Mouse (Mus musculus): ENCODE data around the gene Colgalt1. TPM values are rescaled to one million over a fixed set of nuclear protein-coding genes. Genes with fewer than 3 reads are reported as not detected.

The Colgalt1 gene
- total and polyA plus RNA-seq, 2 experiments from 2014 or later, result 55.3 to 121 TPM

GRCm38 (mm10) chr8:71580201-71580600 is 30.6 kb upstream of the Colgalt1 start:
- 30% methylated on average over 9 of the region's 9 CpGs for WGBS

GRCm38 (mm10) chr8:71586891-71587290 is 23.9 kb upstream of the Colgalt1 start:
- Histone ChIP-seq H3K27ac (no peak overlapping the region), H3K9ac (replicated peaks; ENCODE audit: low read length) (no peak overlapping the region), H3K36me3 (ENCODE audit: insufficient read depth, low read length) (peaks cover 32% of the 10 kb centered on the region), H3K27me3 (ENCODE audit: insufficient read depth, low read length) (no peaks in the 10 kb centered on the region), H3K4me3 (ENCODE audit: low read length) (no peak overlapping the region), H3K9me3 (ENCODE audit: low read length) (no peaks in the 10 kb centered on the region), H3K4me1 (ENCODE audit: insufficient read depth, low read length) (no peaks in the 10 kb centered on the region; the same call in 1 of the 2 replicates), H3K4me2 (ENCODE audit: low read depth, low read length) (no peak overlapping the region)
- DNase-seq (ENCODE audit: low spot score) (peak; percentile 72), ATAC-seq (peak; percentile 24; the same call in 1 of the 2 replicates)
- TF ChIP-seq CTCF (IDR thresholded peaks at IDR 0.05; ENCODE audit: low read depth), result peak; percentile 78
- 65% methylated on average over 2 of the region's 2 CpGs for WGBS

More at GRCm38 (mm10) chr8:71580201-71580600, 30.6 kb upstream of the Colgalt1 start:
- H3K27me3 ChIP-seq (ENCODE audit: insufficient read depth, low read length), result no peaks in the 10 kb centered on the region
- no peak overlapping the region for H3K4me2 ChIP-seq (ENCODE audit: low read depth, low read length)
- ATAC-seq, result 0 out of 2 replicates have a peak, but pooled peaks have one; percentile 10
- no peak overlapping the region for H3K4me3 ChIP-seq (ENCODE audit: low read length)
- no peak for TF ChIP-seq CTCF (IDR thresholded peaks at IDR 0.05; ENCODE audit: low read depth)
- H3K27ac ChIP-seq, result no peak overlapping the region
- peak; percentile 52 for DNase-seq (ENCODE audit: low spot score)
- H3K4me1 ChIP-seq (ENCODE audit: insufficient read depth, low read length), result no peaks in the 10 kb centered on the region; the same call in 1 of the 2 replicates
- peaks cover 23% of the 10 kb centered on the region for H3K36me3 ChIP-seq (ENCODE audit: insufficient read depth, low read length)
- no peaks in the 10 kb centered on the region for H3K9me3 ChIP-seq (ENCODE audit: low read length)
- H3K9ac ChIP-seq (replicated peaks; ENCODE audit: low read length), result no peak overlapping the region

GRCm38 (mm10) chr8:71588762-71589161 is 22.0 kb upstream of the Colgalt1 start:
- DNase-seq (ENCODE audit: low spot score) (no peak), ATAC-seq (no peak)
- Histone ChIP-seq H3K9me3 (ENCODE audit: low read length) (no peaks in the 10 kb centered on the region), H3K4me1 (ENCODE audit: insufficient read depth, low read length) (peaks cover 7% of the 10 kb centered on the region), H3K27ac (no peak overlapping the region), H3K27me3 (ENCODE audit: insufficient read depth, low read length) (no peaks in the 10 kb centered on the region), H3K4me3 (ENCODE audit: low read length) (no peak overlapping the region), H3K9ac (replicated peaks; ENCODE audit: low read length) (no peak overlapping the region), H3K4me2 (ENCODE audit: low read depth, low read length) (no peak overlapping the region), H3K36me3 (ENCODE audit: insufficient read depth, low read length) (peaks cover 25% of the 10 kb centered on the region)
- 69% methylated on average over 3 of the region's 3 CpGs for WGBS
- no peak for TF ChIP-seq CTCF (IDR thresholded peaks at IDR 0.05; ENCODE audit: low read depth)

- peak overlapping the region; percentile 71 for H3K4me3 ChIP-seq (ENCODE audit: low read length)
- no peak for ATAC-seq
- no peaks in the 10 kb centered on the region for H3K9me3 ChIP-seq (ENCODE audit: low read length)
- peaks cover 3% of the 10 kb centered on the region; the same call in 1 of the 2 replicates for H3K36me3 ChIP-seq (ENCODE audit: insufficient read depth, low read length)
- TF ChIP-seq CTCF (IDR thresholded peaks at IDR 0.05; ENCODE audit: low read depth), result no peak
- peak overlapping the region; percentile 84 for H3K4me2 ChIP-seq (ENCODE audit: low read depth, low read length)
- 29% methylated on average over 5 of the region's 5 CpGs for WGBS
- H3K27ac ChIP-seq, result peak overlapping the region; percentile 98
- H3K27me3 ChIP-seq (ENCODE audit: insufficient read depth, low read length), result no peaks in the 10 kb centered on the region
- peaks cover 8% of the 10 kb centered on the region for H3K4me1 ChIP-seq (ENCODE audit: insufficient read depth, low read length)
- no peak for DNase-seq (ENCODE audit: low spot score)
- H3K9ac ChIP-seq (replicated peaks; ENCODE audit: low read length), result peak overlapping the region; percentile 84
These were observed 19.8 kb upstream of the Colgalt1 start for GRCm38 (mm10) chr8:71591017-71591416.

GRCm38 (mm10) chr8:71591471-71592373 is 19.1 kb upstream of the Colgalt1 start, which contains the start of gene Pgls:
Gene Pgls (plus strand): TSS chr8:71592176.
- Histone ChIP-seq H3K27me3 (ENCODE audit: insufficient read depth, low read length) (no peaks in the 10 kb centered on the region), H3K4me1 (ENCODE audit: insufficient read depth, low read length) (peaks cover 11% of the 10 kb centered on the region), H3K4me2 (ENCODE audit: low read depth, low read length) (peak within 1 kb of the TSS; percentile 84), H3K36me3 (ENCODE audit: insufficient read depth, low read length) (no peaks in the 10 kb centered on the region), H3K9me3 (ENCODE audit: low read length) (no peaks in the 10 kb centered on the region), H3K4me3 (ENCODE audit: low read length) (peak within 1 kb of the TSS; percentile 71), H3K27ac (peak within 1 kb of the TSS; percentile 98), H3K9ac (replicated peaks; ENCODE audit: low read length) (peak within 1 kb of the TSS; percentile 84)
- TF ChIP-seq CTCF (IDR thresholded peaks at IDR 0.05; ENCODE audit: low read depth), result no peak
- ATAC-seq, result peak; percentile 83
- peak; percentile 98 for DNase-seq (ENCODE audit: low spot score)
- WGBS, result under 1% methylated on average over 71 of the region's 71 CpGs

- no peaks in the 10 kb centered on the region for H3K9me3 ChIP-seq (ENCODE audit: low read length)
- peak overlapping the region; percentile 84 for H3K9ac ChIP-seq (replicated peaks; ENCODE audit: low read length)
- DNase-seq (ENCODE audit: low spot score) (peak; percentile 84), ATAC-seq (peak; percentile 74)
- H3K4me3 ChIP-seq (ENCODE audit: low read length), result peak overlapping the region; percentile 71
- H3K27me3 ChIP-seq (ENCODE audit: insufficient read depth, low read length), result no peaks in the 10 kb centered on the region
- TF ChIP-seq CTCF (IDR thresholded peaks at IDR 0.05; ENCODE audit: low read depth), result peak; percentile 37; the same call in 1 of the 2 replicates
- H3K27ac ChIP-seq, result peak overlapping the region; percentile 98
- WGBS, result 5% methylated on average over 60 of the region's 60 CpGs
- peak overlapping the region; percentile 84 for H3K4me2 ChIP-seq (ENCODE audit: low read depth, low read length)
- no peaks in the 10 kb centered on the region for H3K36me3 ChIP-seq (ENCODE audit: insufficient read depth, low read length)
- H3K4me1 ChIP-seq (ENCODE audit: insufficient read depth, low read length), result peaks cover 11% of the 10 kb centered on the region
These were observed 18.2 kb upstream of the Colgalt1 start for GRCm38 (mm10) chr8:71592374-71593170.

Data from hindbrain, postnatal 0 days (tissue).